Mouse (Mus musculus) small intestine, adult 2 months (tissue): Measurements from ENCODE around the gene Dusp10.

ENCODE experiments used
- CTCF ChIP-seq: fragments of 200-500 bp; IDR thresholded peaks from 2 replicates; pipeline ENCODE4 v1.5.1; 2012; ENCODE audit warnings: low read depth, mild to moderate bottlenecking, control low read depth, inconsistent platforms, low read length, moderate library complexity, mixed read lengths; ENCODE audit not compliant: insufficient replicate concordance, insufficient read length; ENCODE audit errors: extremely low read depth
- POLR2A ChIP-seq: fragments of 200-500 bp; IDR thresholded peaks from 2 replicates; pipeline ENCODE4 v1.6.1; 2012; ENCODE audit warnings: low read depth, mild to moderate bottlenecking, control low read depth, inconsistent platforms, low read length, moderate library complexity

DNA sequence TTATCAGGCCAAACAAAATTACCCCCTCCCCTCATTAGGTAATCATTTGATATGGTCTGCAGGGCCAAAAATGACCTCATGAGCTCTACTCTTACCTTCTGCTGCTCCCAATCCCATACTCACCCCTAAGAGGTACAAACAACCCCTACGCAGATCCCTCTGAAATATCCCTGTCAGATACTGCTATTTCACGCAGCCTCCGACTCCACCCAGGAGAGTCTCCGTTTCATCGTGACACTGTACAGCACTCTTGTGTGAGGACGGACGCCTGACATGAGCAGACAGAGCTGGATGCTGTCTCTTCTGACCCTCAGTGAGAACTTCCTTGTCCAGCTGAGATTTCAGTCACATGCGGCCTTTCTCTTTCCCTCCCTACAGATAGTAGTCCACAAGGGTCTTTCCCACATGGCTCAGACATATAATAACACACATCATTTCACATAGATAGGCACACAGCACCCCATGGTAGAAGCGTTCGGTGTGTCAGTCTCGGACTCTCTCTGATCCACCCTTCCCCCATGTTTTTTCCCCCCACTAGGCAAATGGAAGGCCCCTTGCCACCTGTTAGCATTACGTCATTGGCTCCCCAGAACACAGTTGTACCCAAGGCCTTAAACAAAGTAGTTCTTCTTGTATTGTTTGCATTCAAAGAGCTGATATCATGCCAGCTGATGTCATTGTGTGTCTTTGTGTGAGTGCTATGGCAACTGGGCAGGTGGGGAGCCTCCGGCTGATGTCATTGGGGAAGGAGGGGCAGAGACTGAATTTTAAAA lies 52.7 kb downstream of the Dusp10 start:
- TF ChIP-seq CTCF (no peak), POLR2A (no peak)
